Mouse (Mus musculus) embryonic facial prominence, embryonic 14.5 days (tissue): ENCODE measurements at regions not wholly inside any gene's neighbourhood (a gene's known extent, or its start where the extent isn't known, plus 50 kb on each side); places are given as distances from the start of the nearest gene placed in this dataset.

Experiments used
- ATAC-seq: fragments of 200-750 bp; cut with Nextera tagmentation; 2 replicates; pipeline ENCODE4 v1.8.0; 2017; ENCODE audit warnings: low read depth, moderate number of reproducible peaks, moderate TSS enrichment
- DNase-seq: peaks from one replicate; pipeline ENCODE4 v3.0.0-alpha.2; 2015; ENCODE audit warnings: low spot score
- H3K27ac ChIP-seq: fragments of 300-500 bp; sonication (generic); replicated peaks from 2 replicates; pipeline ENCODE4 v1.5.1; 2014; ENCODE audit warnings: low read depth, mild to moderate bottlenecking, low read length, moderate library complexity
- H3K27me3 ChIP-seq: fragments of 300-500 bp; sonication (generic); replicated peaks from 2 replicates; pipeline ENCODE4 v1.6.1; 2014; ENCODE audit warnings: low read length; ENCODE audit not compliant: control insufficient read depth, insufficient read depth
- H3K36me3 ChIP-seq: fragments of 300-500 bp; sonication (generic); 2 replicates; pipeline ENCODE4 v1.6.1; 2014; ENCODE audit warnings: low read length, mixed read lengths; ENCODE audit not compliant: control insufficient read depth, insufficient read depth
- H3K4me1 ChIP-seq: fragments of 300-500 bp; sonication (generic); 2 replicates; pipeline ENCODE4 v1.6.1; 2014; ENCODE audit warnings: antibody characterized with exemption, low read length; ENCODE audit not compliant: control insufficient read depth, insufficient read depth
- H3K4me2 ChIP-seq: fragments of 300-500 bp; sonication (generic); 2 replicates; pipeline ENCODE4 v1.6.1; 2014; ENCODE audit warnings: low read depth, mild to moderate bottlenecking, low read length, moderate library complexity, mixed read lengths
- H3K4me3 ChIP-seq: fragments of 300-500 bp; sonication (generic); 2 replicates; pipeline ENCODE4 v1.5.1; 2014; ENCODE audit warnings: low read depth, mild to moderate bottlenecking, low read length
- H3K9ac ChIP-seq: fragments of 300-500 bp; sonication (generic); 2 replicates; pipeline ENCODE4 v1.6.1; 2014; ENCODE audit warnings: low read depth, mild to moderate bottlenecking, low read length, moderate library complexity, mixed read lengths
- H3K9me3 ChIP-seq: fragments of 300-500 bp; sonication (generic); 2 replicates; pipeline ENCODE4 v1.6.1; 2016; ENCODE audit warnings: low read length; ENCODE audit not compliant: control insufficient read depth
- WGBS: fragments of 180-500 bp; shearing (Covaris S2); extraction: QIAGEN DNeasy Blood & Tissue Kit; methylation state at CpG from one replicate; pipeline ENCODE4 v1.1.7; 2014; 5-methylcytosine and 5-hydroxymethylcytosine counted together

GRCm38 (mm10) chr13:80291744-80292515 is 591.3 kb upstream of the Arrdc3 start:
- H3K36me3 ChIP-seq: no peaks in the 10 kb centered on the region
- no peak overlapping the region for H3K27ac ChIP-seq
- no peak overlapping the region for H3K4me3 ChIP-seq
- WGBS: 59% methylated on average over 2 of the region's 2 CpGs
- no peaks in the 10 kb centered on the region for H3K27me3 ChIP-seq
- H3K9ac ChIP-seq: no peak overlapping the region
- ATAC-seq (peak; percentile 72; the same call in 1 of the 2 replicates), DNase-seq (peak; percentile 12)
- no peaks in the 10 kb centered on the region for H3K9me3 ChIP-seq
- H3K4me1 ChIP-seq: no peaks in the 10 kb centered on the region
- H3K4me2 ChIP-seq: no peak overlapping the region

GRCm38 (mm10) chr13:80295723-80296122 is 587.5 kb upstream of the Arrdc3 start:
- Histone ChIP-seq H3K4me2 (no peak overlapping the region), H3K36me3 (no peaks in the 10 kb centered on the region), H3K9ac (no peak overlapping the region), H3K27me3 (no peaks in the 10 kb centered on the region), H3K4me1 (no peaks in the 10 kb centered on the region), H3K27ac (no peak overlapping the region), H3K4me3 (no peak overlapping the region), H3K9me3 (no peaks in the 10 kb centered on the region)
- DNase-seq (no peak), ATAC-seq (no peak)
- 11% methylated on average over 1 of the region's 1 CpGs for WGBS

GRCm38 (mm10) chr13:80334073-80334704 is 549.0 kb upstream of the Arrdc3 start:
- Histone ChIP-seq H3K36me3 (no peaks in the 10 kb centered on the region), H3K4me3 (no peak overlapping the region), H3K27me3 (no peaks in the 10 kb centered on the region), H3K4me2 (no peak overlapping the region), H3K27ac (no peak overlapping the region), H3K4me1 (no peaks in the 10 kb centered on the region), H3K9ac (no peak overlapping the region), H3K9me3 (no peaks in the 10 kb centered on the region)
- 66% methylated on average over 5 of the region's 5 CpGs for WGBS
- no peak for ATAC-seq
- no peak for DNase-seq

GRCm38 (mm10) chr13:80334865-80335655 is 548.1 kb upstream of the Arrdc3 start:
- H3K9ac ChIP-seq: no peak overlapping the region
- H3K4me2 ChIP-seq: no peak overlapping the region
- H3K4me3 ChIP-seq: no peak overlapping the region
- ATAC-seq (no peak), DNase-seq (no peak)
- H3K27me3 ChIP-seq: no peaks in the 10 kb centered on the region
- H3K9me3 ChIP-seq: no peaks in the 10 kb centered on the region
- H3K4me1 ChIP-seq: no peaks in the 10 kb centered on the region
- no peaks in the 10 kb centered on the region for H3K36me3 ChIP-seq
- WGBS: 72% methylated on average over 8 of the region's 8 CpGs
- H3K27ac ChIP-seq: no peak overlapping the region

GRCm38 (mm10) chr13:80346980-80347649 is 536.1 kb upstream of the Arrdc3 start:
- H3K9me3 ChIP-seq: no peaks in the 10 kb centered on the region
- no peak overlapping the region for H3K4me3 ChIP-seq
- ATAC-seq: no peak; the same call in 1 of the 2 replicates
- no peaks in the 10 kb centered on the region for H3K4me1 ChIP-seq
- no peak overlapping the region for H3K4me2 ChIP-seq
- peak; percentile 23 for DNase-seq
- no peak overlapping the region for H3K27ac ChIP-seq
- no peaks in the 10 kb centered on the region for H3K27me3 ChIP-seq
- no peak overlapping the region for H3K9ac ChIP-seq
- WGBS: 48% methylated on average over 2 of the region's 2 CpGs
- H3K36me3 ChIP-seq: no peaks in the 10 kb centered on the region

- Histone ChIP-seq H3K9me3 (no peaks in the 10 kb centered on the region), H3K4me2 (no peak overlapping the region), H3K4me1 (no peaks in the 10 kb centered on the region), H3K27ac (no peak overlapping the region), H3K36me3 (no peaks in the 10 kb centered on the region), H3K27me3 (no peaks in the 10 kb centered on the region), H3K9ac (no peak overlapping the region), H3K4me3 (no peak overlapping the region)
- WGBS: 96% methylated on average over 2 of the region's 2 CpGs
- no peak for DNase-seq
- ATAC-seq: no peak
Observed at GRCm38 (mm10) chr13:80365964-80366363, 517.2 kb upstream of the Arrdc3 start.

- H3K9me3 ChIP-seq: no peaks in the 10 kb centered on the region
- ATAC-seq: no peak
- H3K9ac ChIP-seq: no peak overlapping the region
- no peaks in the 10 kb centered on the region for H3K27me3 ChIP-seq
- H3K36me3 ChIP-seq: no peaks in the 10 kb centered on the region
- 85% methylated on average over 1 of the region's 1 CpGs for WGBS
- no peak overlapping the region for H3K4me3 ChIP-seq
- no peak for DNase-seq
- no peak overlapping the region for H3K4me2 ChIP-seq
- H3K4me1 ChIP-seq: no peaks in the 10 kb centered on the region
- no peak overlapping the region for H3K27ac ChIP-seq
Observed at GRCm38 (mm10) chr13:80370491-80370890, 512.7 kb upstream of the Arrdc3 start.

- DNase-seq (peak; percentile 55), ATAC-seq (no peak)
- no peaks in the 10 kb centered on the region for H3K4me1 ChIP-seq
- 66% methylated on average over 4 of the region's 4 CpGs for WGBS
- no peaks in the 10 kb centered on the region for H3K27me3 ChIP-seq
- H3K9me3 ChIP-seq: no peaks in the 10 kb centered on the region
- no peak overlapping the region for H3K9ac ChIP-seq
- no peak overlapping the region for H3K27ac ChIP-seq
- H3K4me2 ChIP-seq: no peak overlapping the region
- no peak overlapping the region for H3K4me3 ChIP-seq
- no peaks in the 10 kb centered on the region for H3K36me3 ChIP-seq
Observed at GRCm38 (mm10) chr13:80381280-80381965, 501.8 kb upstream of the Arrdc3 start.
